Mouse (Mus musculus): ENCODE results near the gene Jhy.

- TF ChIP-seq HCFC1 (IDR thresholded peaks at IDR 0.05; ENCODE audit: borderline replicate concordance, insufficient read depth, low read length), result no peak
- no peak for TF ChIP-seq ZNF384 (IDR thresholded peaks at IDR 0.05; ENCODE audit: low read depth, low read length)
These were observed 87.2 kb downstream of the Jhy start for GRCm38 (mm10) chr9:40876693-40877092.
